Mouse (Mus musculus): Measurements from ENCODE around the gene Smok3c.
"Not testable (repeated sequence)": the region's sequence is repeated elsewhere in the genome, so short reads cannot be mapped to it uniquely, and the experiment has no call there.

Gene Smok3c

DNA sequence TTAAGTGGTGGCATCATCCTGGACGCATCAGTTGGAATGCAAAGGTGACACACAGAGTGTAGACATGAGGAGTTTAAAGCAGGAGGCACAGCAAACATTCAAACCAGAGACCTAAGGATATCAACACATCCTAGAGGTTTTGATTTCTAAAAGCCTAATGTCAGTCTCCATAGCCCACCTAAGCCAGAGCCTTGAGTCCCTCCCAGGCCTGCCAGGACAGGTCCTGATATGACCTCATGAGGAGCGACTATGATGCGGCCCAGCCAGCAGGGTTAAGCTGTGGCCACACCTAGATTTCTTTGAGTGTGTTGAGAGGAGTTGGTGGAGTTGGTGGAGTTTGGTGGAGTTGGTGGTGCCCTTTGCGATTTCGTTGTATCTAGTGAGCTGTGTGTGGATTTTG, at the start of gene Smok3c:
TSS of gene Smok3c (plus strand) at position 301 of the 400 bp plus-strand sequence.
- DNase-seq, result not testable (repeated sequence)

- DNase-seq, result no peak
Measured at GRCm38 (mm10) chr5:138009437-138009836, 43.6 kb upstream of the Smok3c start.

DNA sequence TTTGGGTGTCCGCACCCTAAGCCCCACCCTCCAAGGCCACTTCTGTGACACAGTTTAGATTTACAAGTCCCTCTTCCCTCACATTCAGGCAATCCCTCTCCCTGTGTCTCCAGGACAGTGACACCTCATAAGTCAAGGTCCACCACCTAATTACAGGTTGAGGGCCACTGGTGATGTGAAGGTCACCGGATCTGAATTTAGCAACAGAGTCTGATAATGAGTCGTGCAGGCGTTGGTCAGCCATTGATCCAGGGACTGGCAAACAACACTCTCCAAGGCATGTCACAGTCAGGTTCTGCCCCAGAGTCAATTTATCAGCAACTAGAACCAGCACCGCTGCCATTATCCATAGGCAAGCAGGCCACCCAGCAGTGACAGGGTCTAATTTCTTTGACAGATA, 40.6 kb upstream of the Smok3c start:
- no peak for DNase-seq

DNA sequence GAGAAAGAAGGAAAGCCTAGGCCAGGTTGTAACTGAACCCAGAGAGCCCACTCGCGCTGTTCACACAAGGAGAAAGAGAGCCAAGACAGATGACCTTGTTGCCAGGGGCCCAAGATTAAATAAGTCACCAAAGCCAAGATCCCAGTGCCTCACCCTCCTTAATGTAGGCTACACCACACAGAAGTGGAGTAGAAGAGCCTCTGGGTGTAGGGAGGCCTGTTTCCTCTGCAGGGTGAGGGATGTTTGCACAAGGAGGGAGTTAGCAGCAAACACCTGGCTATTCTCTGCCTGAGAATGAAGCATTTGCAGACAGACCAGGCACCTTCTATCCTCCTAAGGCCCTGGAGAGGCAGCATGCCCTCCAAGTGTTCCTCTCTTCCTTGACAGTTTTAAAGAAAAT, 36.5 kb upstream of the Smok3c start:
- no peak for DNase-seq

DNA sequence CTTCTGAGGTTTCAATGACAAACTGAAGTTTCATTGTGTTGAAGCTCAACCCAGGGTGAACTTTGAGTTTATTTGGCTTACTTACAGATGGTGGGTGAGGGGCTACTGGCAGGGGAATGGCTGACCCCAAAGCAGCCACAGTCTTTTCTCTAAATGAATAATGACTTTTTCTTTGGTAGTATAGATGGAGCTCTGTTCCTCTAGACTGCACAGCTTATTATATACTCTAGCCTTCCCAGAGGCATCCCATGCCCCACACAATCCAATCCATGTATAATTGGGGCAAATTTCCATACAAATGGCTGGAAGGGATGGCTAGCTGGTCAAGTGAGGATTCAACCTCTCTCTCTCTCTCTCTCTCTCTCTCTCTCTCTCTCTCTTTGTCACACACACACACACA, 36.0 kb upstream of the Smok3c start:
- no peak for DNase-seq

GRCm38 (mm10) chr5:138019577-138019976, 33.4 kb upstream of the Smok3c start:
- DNase-seq, result not testable (repeated sequence)

DNA sequence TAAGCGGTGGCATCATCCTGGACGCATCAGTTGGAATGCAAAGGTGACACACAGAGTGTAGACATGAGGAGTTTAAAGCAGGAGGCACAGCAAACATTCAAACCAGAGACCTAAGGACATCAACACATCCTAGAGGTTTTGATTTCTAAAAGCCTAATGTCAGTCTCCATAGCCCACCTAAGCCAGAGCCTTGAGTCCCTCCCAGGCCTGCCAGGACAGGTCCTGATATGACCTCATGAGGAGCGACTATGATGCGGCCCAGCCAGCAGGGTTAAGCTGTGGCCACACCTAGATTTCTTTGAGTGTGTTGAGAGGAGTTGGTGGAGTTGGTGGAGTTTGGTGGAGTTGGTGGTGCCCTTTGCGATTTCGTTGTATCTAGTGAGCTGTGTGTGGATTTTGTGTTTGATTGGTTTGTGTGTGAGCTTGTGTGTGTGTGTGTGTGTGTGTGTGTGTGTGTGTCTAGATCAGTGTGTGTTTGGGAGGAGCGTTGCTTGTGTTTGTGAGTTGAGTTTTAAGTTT, 32.0 kb upstream of the Smok3c start, which contains the start of the genes Smok3a and Smok3b:
TSS of gene Smok3a (plus strand) at position 301 of the 519 bp plus-strand sequence.
TSS of gene Smok3b (plus strand) at position 469 of the 519 bp plus-strand sequence.
- not testable (repeated sequence) for DNase-seq

- DNase-seq, result no peak
Measured at GRCm38 (mm10) chr5:138073803-138074202, 20.8 kb downstream of the Smok3c start.

GRCm38 (mm10) chr5:138075684-138076083, 22.7 kb downstream of the Smok3c start:
- DNase-seq, result no peak

DNA sequence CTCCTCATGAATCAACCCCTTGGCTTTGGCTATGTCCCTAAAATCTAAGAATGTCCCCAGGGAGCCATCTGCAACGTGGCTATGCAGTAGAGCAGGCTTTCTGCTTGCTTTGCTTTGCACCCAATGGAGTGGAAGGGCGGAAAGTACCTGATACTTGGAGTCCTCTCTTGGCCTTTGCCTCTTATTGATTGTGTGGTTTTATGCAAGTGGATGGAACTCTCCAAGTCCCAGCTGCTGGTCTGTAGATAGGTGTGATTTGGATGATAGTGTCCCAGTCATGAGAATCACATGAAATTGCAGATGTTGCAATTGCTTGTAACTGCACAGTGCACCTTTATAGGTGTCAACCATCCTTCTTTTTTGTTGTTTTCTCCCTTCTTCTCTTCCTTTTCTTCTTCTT, 23.2 kb downstream of the Smok3c start:
- no peak for DNase-seq

DNA sequence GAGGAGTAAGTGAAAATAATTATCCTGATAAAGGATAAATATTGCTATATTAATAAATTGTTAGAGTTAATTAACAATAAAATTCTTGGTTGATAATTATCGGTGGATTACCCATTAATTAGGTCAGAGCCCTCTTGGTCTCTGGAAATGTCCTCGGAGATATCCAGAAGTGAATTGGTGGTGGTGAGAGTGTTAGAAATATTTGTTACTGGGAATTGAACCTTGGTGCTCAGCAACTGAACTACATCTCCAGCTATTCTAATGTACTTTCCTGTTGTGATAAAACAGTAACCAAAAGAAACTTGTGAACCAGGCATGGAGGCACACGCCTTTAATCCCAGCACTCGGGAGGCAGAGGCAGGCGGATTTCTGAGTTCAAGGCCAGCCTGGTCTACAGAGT, 27.5 kb downstream of the Smok3c start:
- DNase-seq, result no peak

GRCm38 (mm10) chr5:138081446-138081845, 28.5 kb downstream of the Smok3c start:
- DNase-seq, result no peak

GRCm38 (mm10) chr5:138083318-138083900, 30.4 kb downstream of the Smok3c start:
- DNase-seq, result no peak

- no peak for DNase-seq
Measured at GRCm38 (mm10) chr5:138083936-138084335, 30.9 kb downstream of the Smok3c start.

GRCm38 (mm10) chr5:138084507-138084906, 31.5 kb downstream of the Smok3c start:
- no peak for DNase-seq

DNA sequence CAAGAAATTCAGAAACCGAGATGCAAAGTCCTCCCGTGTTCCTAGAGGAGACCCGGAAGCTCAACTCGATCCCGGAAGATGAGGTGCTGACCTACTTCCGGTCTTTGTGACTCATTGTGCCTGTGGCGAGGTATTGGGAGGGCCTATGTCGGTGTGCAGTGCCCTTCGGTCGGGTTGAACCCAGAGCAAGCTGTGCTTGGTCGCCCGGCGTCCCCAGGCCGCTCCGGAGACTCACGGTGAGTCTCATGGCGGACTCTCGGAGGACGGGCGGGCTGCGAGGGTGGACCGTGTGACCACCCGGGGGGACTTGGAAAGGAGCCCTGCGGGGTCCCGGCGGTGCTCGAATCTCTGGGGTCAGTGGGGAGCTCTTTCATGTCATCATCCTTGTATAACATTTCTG, 32.0 kb downstream of the Smok3c start, which contains the start of gene Zkscan1:
TSS of gene Zkscan1 (plus strand) at position 89 of the 400 bp plus-strand sequence.
- peak; percentile 90 for DNase-seq

- DNase-seq, result no peak
Measured at GRCm38 (mm10) chr5:138085421-138085911, 32.5 kb downstream of the Smok3c start.

DNA sequence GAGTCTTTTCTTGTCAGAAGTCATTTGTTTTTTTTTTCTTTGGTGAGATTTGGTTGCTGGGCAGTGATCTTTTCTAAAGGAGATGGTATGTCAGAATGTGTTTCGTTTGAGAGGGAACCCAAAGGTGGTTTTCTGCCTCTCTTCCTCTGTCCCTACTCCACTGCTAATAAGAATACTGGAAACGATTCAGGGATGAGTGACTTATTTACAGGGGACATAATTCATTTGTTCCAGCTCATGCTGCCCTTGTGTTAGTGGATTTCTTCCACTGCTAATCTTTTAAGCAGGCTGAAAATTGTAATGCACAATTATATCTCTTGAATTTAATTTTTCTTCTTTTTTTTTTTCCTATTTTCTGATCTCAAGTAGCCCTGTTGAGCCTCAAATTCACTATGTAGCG, 33.8 kb downstream of the Smok3c start:
- DNase-seq, result no peak

- DNase-seq, result no peak
Measured at GRCm38 (mm10) chr5:138088366-138088765, 35.4 kb downstream of the Smok3c start.

- no peak for DNase-seq
Measured at GRCm38 (mm10) chr5:138089108-138089551, 36.1 kb downstream of the Smok3c start.

GRCm38 (mm10) chr5:138090271-138090670, 37.3 kb downstream of the Smok3c start:
- no peak for DNase-seq

DNA sequence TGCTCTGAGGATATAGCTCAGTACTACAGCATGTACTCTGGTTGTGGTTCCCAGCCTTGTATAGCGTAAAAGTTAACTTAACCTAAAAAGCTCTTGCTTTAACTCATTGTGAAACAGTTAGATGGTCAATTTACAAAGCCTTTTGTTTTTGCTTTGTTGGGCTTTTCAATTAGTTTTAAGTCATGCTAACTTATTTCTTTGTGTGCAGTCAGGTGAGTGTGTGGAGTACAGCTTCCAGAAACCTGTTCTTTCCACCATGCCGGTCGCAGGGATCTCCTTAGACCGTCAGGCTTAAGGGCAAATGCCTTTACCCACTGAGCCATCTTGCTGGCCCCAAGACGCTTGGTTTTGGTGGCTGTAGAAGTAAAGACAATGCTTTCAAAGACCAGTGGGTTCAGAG, 37.7 kb downstream of the Smok3c start:
- no peak for DNase-seq

DNA sequence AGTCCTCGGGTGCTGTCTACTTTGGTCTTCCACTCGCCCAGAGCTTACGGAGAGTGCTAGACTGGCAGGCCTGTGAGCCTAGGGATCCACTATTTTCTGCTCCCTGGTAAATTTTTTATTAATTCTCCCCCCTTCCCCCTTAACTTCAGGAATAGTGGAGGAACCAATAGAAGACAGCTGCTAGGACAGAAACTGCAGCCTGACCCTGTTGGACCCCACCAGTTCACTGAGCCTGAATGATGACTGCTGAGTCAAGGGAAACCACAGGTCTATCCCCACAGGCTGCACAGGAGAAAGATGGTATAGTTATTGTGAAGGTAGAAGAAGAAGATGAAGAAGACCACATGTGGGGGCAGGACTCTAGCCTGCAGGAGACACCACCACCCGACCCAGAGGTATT, 39.8 kb downstream of the Smok3c start:
- DNase-seq, result no peak

DNA sequence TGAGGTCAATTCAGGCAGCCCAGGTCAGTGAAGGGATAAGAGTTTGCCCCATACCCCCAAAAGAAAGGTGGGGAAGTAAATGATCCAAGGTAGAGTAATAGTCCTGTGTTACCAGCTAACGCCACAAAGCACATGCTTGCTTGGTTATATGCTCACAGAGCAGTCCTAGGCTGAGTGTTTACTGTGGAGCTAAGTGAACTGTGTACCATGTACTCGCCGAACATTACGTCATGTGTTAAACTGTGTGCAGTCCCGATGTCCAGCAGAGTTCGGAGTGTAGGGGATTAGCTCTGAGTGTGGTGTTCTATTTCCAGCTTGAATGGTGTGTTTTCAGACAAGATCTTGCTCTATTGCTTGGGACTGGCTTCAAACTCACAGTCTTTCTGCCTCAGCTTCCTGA, 41.5 kb downstream of the Smok3c start:
- DNase-seq, result no peak

DNA sequence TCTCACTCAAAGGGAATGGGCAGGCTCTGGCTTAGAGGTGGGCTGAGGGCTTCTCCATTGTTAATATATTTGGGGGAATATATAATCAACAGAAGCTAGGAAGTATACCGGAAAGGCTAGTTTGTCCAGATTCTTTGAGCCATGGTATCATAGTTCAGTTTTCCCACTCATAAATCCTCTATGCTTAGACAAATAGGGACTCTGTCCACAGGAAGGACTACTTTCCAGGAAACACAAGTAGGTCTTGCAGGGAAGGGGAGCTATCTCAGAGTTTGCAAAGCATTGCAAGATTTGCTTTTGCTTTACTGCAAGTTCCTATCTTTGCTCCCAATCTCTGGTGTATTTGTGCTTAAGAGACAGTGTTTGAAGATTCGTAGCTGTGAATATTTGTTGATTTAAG, 52.0 kb downstream of the Smok3c start:
- no peak for DNase-seq
